Mouse (Mus musculus): ENCODE measurements around the gene Dap.

GRCm38 (mm10) chr15:31305181-31305580, 81.1 kb downstream of the Dap start:
- TF ChIP-seq CTCF (IDR thresholded peaks at IDR 0.05; ENCODE audit: borderline replicate concordance, insufficient read depth, low read depth, low read length) (no peak), POLR2A (IDR thresholded peaks at IDR 0.05; ENCODE audit: borderline replicate concordance, insufficient read depth, low read length) (no peak)

Data from cerebellum, adult 2 months (tissue).